Mouse (Mus musculus) kidney, postnatal 36 days (tissue): ENCODE measurements at regions not wholly inside any gene's neighbourhood (a gene's known extent, or its start where the extent isn't known, plus 50 kb on each side); places are given as distances from the start of the nearest gene placed in this dataset.

Experiments used
- DNase-seq, 2 experiments: peaks; one replicate each; pipeline ENCODE4 v3.0.0; 2021 to 2022; ENCODE audit warnings: mixed read lengths in 2 of 2

DNA sequence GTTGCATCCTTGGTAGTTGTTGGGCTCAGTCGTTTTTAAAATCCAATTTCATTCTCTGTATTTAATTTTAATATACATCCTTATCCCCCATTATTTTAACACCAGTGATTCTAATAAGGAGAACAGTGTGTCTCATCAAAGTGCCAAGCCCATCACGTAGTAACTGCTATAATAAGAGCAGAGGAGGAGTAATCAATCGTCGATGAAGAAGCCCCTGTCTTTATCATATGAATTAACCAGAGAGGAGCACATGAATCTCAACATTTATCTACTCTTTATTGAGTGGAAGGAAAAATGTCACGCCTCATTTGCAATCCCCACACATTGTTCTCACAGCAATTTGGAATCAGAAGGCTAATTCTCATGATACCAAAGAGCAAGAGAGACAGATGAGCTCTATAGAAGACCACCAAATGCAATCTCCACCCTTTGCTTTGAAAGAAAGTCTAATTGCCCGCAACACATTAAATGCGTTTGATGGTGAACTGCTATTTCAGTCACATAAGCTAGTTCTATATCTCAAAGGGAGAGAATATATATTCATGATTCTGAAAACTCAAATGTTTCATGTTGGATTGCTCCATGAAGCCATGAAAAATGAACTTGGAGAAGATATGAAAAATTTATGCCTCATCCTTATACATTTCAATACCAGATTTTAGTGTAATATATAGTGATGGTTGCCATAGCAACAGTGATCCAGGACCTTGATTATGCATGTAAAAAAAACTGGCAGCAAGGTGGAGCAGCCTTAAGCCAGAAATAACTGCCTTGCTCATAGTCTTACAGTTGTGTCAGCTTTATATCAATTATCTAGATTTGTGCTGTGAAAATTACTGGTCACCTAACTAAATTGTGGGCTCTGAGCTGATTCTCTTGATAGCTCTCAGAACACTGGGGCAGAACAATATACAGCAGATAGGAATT lies 244.2 kb downstream of the Tmsb4x start:
- no peak for DNase-seq

DNA sequence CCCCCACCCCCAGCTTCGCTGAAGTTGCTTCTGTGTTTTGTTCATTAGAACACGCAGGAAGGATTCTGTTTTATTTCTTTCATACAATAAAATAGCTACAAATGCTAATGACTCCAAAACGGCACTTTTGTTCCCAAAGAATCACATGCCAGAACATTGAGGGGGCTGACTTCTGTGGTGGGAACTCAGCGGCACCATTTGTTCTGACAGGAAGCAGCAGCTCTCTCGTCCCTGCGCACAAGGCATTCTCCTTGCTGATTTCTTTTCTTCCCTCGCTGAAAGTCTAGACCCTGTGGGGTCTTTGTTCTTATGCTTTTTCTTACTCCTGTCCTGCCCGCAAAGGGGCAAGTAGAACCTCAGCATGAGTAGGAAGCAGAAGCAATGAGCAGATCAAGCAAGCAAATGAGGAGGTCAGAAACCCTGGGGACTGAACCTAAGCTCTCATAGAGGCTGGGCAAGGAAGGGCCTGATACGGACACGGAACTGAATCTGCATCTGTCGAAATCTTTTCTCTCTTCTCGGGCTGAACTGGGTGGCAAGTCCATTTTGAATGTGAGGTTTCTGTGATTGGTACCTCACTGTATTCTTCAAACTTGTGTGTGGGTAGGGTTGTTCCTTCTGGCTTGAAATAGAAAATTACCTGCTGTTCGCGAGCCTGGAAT lies 256.5 kb downstream of the Tmsb4x start:
- no peak for DNase-seq

DNA sequence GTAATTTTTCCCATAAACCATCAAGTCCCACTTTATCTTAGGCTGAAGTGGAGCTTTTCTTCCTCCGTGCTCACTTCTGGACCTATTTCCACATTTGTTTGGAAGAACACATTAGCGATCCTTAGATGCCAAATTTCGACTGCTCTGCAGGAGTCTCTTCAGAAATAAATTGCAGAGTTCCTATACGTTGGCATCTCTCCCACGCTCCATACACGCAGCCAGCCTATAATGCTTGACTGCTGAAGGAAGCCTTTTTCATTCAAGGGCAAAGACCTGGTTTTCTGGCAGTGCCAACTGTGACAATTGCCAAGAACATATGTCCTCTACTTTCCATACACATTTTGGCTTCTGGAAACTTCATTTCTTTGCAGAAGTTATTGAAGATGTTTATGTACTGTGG lies 258.1 kb downstream of the Tmsb4x start:
- no peak for DNase-seq

GRCm38 (mm10) chrX:166945915-166946314 lies 263.2 kb downstream of the Tmsb4x start:
- DNase-seq: no peak

GRCm38 (mm10) chrX:166945476-166945875 lies 263.6 kb downstream of the Tmsb4x start:
- DNase-seq: no peak

GRCm38 (mm10) chrX:166933766-166934165 lies 275.3 kb downstream of the Tmsb4x start:
- DNase-seq: no peak

DNA sequence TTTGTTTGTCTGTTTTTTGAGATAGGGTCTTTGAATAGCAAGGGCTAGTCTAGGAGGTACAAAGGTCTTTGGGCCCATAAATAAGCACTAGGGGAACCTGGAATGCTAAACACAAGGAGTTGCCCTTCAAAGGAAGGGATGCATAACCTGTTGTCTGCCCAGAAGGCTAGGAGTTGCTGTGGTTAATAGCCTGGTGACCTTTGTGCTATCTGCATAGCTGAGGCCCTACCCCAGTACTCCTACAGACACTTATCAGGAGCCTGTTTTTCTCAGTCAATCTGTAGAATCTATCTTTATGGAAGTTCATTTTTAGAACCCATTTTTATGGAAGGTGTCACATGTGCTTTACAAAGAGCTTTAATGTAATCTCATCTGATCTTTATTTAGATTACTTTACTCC lies 276.6 kb downstream of the Tmsb4x start:
- DNase-seq: no peak

DNA sequence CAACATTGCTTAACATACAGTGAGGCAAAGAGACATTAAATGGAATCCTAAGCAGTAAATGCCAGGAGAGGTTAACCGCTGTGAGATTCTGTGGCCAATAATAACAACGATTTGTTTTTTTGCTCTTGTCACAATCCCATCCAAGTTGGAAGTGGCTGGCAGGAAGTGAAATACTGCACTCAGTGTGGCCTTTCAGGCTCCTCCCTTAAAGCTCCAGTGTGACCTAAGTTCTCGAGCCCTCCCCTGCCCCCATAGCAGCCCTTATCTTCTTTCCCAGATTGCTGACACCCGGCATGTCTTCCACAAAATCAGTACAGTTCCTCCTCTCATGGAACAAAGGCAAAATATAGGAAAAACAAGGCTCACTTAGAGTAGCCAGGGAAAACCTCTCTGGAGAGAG lies 278.1 kb downstream of the Tmsb4x start:
- peak; percentile 40 to 59 for DNase-seq

- DNase-seq: no peak
These were observed 279.2 kb downstream of the Tmsb4x start for GRCm38 (mm10) chrX:166929716-166930420.

DNA sequence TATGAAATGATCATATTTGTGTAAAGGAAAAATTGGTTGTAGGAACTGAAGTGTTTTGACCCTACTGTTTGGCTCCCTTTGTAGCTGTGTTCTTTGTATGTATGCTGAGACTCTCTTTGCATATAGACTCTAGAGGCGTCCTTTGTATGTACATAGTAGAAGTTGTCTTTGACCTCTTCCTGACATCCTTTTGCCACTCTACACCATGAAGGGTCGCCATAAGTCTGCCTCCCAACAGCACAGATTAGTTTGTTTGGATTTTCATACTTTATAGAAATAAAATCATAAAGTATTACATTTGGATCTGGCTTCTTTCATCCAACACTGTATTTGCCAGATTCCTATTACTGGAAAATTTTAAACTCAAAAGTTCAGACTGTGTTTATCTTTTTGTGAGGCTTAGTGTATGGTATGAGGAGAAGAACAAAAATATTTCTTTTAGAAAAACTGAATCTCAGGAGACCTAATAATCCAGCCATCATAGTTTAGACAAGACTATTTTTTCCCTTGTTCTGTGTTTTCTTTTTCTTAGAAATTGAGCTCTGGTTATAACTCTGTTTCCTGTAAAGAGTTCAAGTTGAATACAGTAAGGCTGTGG lies 293.7 kb downstream of the Tmsb4x start:
- no peak for DNase-seq

- DNase-seq: no peak
These were observed 302.5 kb downstream of the Tmsb4x start for GRCm38 (mm10) chrX:166906602-166907001.

DNA sequence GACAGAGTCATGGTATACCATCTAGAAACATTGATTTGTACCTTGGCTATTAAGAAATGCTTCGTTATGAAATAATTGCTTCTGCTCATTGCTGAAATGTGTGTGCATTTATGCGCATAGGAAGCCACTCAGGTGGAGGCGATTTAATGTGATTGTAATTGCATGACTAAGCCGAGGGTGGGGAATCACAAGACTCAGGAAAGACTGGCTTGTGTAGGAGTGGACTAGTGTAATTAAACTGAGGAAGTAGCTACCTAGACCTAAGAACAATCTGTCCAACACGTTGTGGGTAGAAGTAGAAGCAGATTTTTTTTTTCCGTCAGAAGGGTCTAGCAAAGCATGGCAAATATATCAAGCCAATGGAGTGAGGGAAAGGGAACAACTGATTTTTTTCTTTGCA lies 308.4 kb downstream of the Tmsb4x start:
- DNase-seq: no peak

DNA sequence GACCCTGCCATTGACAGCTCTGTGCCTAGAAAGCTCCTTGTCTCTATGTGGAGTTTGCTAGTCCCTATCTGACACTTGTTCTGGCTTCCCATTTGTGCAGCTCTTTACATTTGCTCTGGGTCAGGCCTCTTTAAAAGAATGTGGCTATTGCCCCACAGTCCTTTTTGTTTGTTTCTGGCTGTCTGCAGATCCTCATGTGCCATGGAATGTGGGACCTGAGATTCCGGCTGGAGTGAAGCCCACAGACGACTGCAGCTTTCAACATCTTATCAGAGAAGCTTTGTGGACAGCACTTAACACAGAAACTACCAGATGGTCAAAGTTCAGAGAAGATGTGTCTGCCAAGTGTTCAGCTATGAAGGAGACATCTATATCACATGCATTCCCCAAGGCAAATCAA lies 309.7 kb upstream of the Egfl6 start:
- no peak for DNase-seq

- DNase-seq: no peak
These were observed 300.9 kb upstream of the Egfl6 start for GRCm38 (mm10) chrX:166886417-166886816.

DNA sequence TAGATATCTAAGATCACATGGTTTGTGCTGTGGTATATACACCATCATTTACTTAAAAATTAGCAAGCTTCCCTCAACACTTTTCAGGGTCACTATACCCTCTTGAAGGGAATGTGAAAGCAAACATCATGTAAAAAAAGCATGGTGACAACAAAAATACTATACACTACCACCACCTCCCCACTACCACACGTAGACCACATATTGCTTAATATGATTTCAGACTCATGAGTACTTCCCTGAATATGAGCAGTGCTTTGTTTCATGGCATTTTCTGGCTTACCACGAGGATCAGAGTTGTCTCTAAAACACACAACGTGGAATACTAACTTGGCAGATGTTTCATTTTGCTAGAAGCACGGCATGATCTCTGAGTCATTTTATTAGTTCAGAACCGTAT lies 284.0 kb upstream of the Egfl6 start:
- no peak for DNase-seq

DNA sequence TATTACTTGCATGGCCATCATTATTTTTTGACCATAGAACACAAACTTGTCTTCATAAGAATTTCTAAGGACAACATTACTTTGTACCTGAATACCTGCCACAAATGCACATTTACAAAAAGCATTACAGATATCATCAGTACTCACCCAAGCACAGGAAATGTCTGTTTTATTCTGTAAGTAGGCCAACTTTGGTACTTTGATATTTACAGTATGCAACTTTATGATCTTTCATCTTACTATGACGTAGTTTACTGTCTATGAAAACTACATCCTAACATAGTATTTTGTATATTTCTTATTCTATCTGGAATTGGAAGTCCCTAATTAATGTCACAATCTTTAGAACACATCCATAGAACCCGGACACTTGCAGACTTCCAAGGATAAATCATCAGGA lies 282.2 kb upstream of the Egfl6 start:
- DNase-seq: no peak
